Mouse (Mus musculus) left cerebral cortex, postnatal 36 days (tissue): ENCODE data around the gene Jmjd8. TPM values are rescaled to one million over a fixed set of nuclear protein-coding genes. Genes with fewer than 3 reads are reported as not detected.

Experiments used
- DNase-seq, 2 experiments: peaks; one replicate each; pipeline ENCODE4 v3.0.0; 2021 to 2022; ENCODE audit warnings: low spot score in 2 of 2, mixed read lengths in 1 of 2
- intact Hi-C: fragments of 180-260 bp; cut with DNase I; formaldehyde crosslinking; loops from one replicate; pipeline ENCODE4 v1.15.1; 2025
- total RNA-seq, 2 experiments: library from RNA; stranded (reverse); gene quantifications; 2 replicates each; pipeline ENCODE4 v1.2.3; 2021

Gene Jmjd8
- total RNA-seq, 2 experiments from 2014 or later: 54.1 to 58.7 TPM

DNA sequence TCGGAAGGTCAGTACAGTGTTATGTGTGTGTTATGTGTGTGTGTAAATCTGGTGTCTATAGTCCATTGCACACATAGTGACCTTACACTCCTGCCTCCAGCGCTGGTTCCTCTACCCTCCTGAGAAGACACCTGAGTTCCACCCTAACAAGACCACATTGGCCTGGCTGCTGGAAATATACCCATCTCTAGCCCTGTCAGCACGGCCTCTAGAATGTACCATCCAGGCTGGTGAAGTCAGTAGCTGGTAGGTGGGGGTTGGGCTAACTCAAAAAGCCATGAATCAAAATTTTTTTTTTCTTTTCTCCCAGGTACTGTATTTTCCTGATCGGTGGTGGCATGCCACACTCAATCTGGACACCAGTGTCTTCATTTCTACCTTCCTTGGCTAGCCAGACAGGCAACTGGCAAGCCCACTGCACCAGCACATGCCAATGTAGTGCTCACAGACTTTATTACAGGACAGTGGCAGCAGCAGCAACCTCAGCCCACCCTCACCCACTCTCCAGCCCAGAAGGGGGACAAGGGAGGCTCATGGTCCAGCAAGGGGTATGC, 1.6 kb downstream of the Jmjd8 start:
- intact Hi-C loops: no loop called here
- no peak for DNase-seq

DNA sequence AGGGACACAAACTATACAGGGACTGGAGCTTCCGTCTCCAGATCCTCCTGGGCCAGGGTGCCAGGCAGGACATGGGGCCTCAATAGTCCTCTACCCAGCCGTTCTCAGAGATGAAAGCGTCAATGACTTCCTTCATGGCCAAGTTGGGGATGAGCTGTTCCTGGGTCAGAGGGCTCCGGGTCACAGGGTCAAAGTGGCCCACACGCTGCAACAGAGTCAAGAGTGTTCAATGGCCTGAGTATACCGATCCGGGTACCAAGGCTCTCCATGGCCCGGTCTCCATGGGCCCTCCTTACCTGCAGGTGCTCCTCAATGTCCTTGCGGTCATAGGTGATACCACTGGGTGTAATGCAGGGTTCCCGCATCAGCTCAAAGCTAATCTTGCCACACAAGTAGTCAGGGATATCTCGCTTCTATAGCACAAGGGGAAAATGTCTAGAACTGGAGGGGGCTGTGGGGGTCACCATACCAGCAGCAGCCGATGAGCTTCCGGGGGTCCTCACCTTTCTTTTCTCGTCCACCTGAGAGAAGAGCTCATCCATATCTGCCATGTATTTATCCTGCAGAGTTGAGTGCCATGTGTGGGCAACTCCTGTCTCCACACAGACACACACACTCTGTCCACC, 2.3 kb downstream of the Jmjd8 start:
- intact Hi-C loops: no loop called here
- DNase-seq: no peak

DNA sequence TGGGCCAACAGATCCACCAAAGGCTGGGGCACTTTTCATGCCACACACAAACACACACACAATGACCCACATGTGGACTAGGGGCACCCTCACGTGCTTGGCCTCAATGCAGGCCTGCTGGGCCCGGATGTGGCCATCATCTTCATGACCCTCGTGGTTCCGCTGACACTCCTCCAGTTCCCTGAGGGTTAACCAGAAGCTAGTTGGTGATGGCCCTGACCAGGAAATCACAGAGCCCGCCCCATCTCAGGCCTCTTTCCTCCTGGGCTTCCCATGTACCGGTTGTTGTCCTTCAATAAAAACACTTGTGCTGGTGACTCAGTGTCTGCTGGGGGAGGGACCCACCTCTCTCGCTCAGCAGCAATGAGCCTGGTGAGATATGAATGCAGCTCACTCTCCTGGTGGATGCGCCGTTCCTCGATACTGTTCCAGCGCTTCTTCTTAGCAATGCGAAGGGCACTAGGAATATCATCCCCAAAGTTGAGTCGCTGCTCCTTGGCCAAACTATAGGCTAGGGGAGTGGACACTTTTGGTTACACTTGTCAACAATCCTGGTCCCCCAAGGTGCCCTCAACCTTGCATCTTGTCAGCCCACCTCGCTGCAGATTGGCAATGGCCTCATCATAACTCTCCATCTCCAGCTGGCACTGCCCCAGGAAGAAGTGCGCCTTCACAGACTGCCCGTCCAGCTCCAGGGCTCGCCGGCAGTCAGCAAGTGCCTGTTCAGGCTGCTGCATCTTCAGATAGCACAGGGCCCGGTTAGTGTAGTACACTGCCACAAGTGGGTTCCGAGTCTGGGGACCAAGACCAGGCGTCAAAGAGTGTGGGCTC, 3.0 kb downstream of the Jmjd8 start:
- intact Hi-C loops: no loop called here
- no peak for DNase-seq

DNA sequence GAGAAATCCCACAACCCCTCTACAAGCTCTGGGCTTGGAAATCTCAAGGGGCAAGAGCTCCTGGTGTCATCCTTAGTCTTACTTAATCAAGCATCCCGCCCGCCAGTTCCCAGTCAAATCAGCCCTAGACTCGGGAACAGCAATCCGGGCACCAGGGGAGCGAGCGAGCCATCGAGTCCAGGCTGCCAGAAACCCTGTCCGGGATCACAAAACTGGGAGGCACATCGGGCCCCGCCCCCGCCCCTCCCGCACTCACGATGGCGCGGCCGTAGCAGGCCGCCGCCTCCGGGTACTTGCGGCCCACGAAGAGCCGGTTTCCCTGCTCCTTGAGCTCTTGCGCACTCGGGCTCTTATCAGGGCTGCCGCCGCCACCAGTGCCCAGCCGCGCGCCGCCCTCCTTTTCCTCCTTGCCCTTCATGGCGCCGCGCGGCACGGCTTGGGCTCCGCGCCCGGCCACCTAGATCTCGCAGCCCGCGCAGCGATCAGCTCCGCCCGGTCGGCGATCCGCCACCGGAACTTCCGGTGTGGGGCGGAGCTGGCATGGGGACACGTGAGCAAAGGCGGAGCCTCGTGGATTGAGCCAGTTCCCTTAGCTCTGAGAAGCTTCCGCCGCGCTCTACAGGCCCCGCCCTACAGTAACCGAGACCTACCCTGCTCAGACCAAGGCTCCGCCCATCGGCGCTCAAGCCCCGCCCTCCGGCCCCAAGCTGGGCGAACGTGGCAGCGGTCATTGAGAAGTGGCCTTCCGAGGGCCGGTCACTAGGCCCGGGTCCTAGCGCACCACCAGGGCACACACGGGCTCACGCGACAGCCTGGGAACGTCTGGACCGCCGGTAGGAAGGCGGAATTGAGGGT, 4.0 kb downstream of the Jmjd8 start:
- DNase-seq: peak; percentile 98
- intact Hi-C loops: no loop called here

DNA sequence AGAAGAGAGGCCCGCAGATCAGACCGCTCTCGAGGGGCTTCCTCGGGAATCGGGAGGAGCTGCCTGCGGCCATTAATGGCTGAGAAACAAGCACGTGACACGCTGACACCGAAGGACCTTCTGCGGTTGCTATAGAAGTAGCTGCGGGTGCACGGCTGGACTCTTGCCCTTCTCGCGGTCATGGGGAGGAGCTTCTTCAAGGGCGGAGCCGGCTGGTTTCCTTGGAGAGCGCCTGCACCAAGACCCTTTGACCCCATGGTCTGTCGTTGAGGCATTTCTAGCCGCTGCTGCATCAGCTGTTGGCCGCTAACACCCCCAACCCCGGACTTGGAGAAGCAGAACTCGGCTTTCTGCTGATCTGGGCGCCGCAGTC, 4.6 kb downstream of the Jmjd8 start, which contains the start of gene Stub1:
TSS of gene Stub1 (minus strand) at position 114 of the 373 bp plus-strand sequence.
- DNase-seq: peak; percentile 87
- intact Hi-C loops: no loop called here

DNA sequence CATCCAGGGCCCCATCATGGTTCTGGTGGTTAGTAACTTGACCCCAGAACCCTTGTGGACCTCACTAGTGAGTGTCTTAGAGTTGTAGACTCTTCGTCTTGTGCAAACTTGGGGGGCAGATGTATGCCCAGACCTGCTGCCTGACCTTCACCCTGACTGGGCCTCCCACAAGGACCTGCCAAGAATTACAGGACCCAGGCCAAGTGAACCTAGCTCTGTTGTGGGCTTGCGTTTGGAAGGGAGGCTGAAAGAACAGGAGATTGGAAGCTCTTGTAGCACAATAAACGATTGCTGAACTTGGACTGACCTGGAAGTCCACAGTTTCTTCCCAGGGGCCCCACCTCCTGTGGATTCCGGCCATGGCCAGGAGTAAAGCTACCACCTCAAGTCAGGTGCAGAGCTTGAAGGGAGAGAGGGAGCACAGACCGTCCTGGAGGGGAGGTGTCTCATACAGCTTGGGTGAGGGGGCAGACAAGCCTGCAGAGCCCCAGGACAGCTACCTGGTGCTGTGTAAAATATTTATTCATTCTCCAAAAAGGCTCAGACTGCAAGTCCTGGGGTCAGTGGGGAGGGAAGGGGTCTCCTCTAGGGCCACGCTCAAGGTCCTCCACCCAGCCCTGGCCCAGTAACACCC, 5.4 kb downstream of the Jmjd8 start:
- intact Hi-C loops: no loop called here
- DNase-seq: no peak

DNA sequence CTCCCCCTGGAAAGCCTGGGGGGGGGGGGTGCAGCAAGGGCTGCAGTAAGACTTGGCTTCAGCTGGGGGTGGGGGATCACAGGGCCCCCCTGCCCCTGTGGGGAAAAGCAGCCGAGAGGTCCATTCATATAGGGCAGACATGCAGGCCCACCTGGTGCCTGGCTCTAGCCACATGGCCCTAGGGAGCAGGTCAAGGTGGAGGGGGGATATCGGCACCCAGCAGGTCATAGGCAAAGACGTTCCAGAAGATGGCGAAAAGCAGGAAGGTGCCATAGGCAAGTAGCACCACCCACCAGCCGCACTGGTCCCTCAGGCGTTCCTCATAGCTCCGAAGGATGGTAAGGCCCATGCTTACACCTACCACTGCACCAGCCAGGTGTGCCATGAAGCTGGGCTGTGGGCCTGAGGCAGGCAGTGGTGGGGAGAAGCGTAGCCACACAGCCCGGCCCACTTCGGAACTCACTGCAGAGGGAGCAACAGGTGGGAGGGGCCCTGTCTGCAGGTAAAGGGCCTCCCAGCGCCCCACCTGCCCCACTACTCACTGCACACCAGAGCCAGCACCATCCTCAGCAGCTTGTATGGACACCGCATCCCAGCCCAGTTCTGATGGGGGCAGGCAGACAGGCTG, 6.0 kb downstream of the Jmjd8 start:
- intact Hi-C loops: no loop called here

DNA sequence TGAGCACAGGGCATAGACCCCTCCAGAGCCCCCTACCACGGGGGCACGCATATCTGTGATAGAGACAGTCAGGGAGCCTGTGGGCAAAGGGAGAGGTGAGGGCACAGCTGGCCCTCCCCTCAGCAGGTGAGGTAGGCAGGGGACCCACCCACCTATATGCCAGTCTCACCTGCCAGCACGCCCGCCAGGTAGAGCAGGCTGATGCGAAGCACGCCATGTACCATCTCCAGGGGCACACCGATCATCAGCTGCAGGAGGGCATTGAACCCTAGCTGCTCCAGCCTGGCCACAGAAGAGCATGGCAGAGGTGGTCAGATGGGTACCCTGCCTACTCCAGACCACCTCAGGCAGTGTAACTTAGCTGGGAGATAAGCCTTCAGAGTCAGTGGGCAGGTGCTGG, 6.6 kb downstream of the Jmjd8 start:
- intact Hi-C loops: no loop called here
- DNase-seq: no peak

More for the DNA sequence above, 6.0 kb downstream of the Jmjd8 start:
- no peak for DNase-seq

DNA sequence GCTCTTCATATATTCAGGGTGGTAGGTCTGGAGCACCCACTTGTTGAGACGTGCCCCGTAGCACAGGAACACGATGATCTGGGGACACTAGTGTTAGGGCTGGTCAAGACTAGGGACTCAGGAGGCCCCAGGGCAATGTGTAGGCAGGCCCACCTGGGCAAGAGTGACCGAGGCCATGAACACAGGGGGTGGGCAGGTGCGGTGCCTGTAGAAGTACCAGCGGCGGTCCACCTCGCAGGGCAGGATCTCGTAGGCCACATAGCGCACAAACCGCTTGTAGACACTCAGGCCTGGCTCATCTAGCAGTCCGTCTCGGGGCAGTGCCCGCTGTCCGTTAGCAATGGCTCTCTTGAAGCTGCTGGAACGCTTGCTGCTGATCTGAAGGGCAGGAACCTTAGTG, 7.1 kb downstream of the Jmjd8 start:
- intact Hi-C loops: no loop called here
- DNase-seq: no peak

DNA sequence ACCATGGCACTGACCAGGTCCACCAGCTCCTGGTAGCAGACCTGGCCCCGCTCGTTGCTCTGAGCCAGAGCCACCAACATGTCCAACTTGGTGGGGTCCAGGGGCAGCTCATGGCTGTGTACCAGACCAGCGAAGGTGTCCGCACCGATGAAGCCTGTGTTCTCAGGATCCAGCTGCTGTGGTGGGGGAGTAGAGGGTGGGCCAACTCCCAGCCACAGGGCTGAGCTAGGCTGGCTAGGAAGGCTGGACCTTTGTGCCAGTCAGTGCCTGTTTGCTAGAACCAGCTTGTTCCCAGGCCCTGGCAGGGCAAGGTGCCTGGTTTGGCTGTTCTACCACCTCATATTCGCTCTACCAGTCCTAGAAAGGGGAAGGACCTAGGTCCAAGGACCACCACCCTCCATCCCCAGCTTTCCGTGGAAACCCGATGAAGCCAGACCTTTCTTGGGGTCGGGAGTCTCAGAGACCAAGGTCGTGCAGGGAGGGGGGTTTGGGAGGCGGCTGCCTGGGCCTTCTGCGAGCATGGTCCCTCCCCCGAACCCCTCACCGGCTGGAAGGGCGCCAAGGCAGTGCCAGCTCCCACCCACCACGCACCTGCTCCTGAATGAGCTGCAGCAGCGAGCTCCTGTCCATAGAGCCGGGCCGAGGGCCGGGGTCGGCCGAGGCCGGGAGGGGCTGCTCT, 7.9 kb downstream of the Jmjd8 start:
- intact Hi-C loops: no loop called here
- no peak for DNase-seq

DNA sequence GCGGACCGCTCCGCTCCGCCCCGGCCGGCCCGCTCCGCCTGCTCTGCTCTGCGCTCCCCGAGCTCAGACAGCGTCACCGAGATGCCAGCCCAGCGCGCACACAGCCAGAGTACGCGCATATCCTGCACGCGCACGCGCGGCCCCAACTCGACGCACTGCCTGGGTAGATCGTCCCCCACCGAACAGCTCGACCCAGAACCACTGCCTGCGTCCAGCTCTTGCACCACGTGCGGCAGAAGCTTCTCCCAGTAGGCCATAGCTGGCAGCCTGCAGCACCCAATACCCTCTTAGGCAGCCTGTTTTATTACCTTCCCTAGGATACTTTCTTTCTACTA, 8.4 kb downstream of the Jmjd8 start, which contains the start of gene Rhbdl1:
TSS of gene Rhbdl1 (minus strand) at position 220 of the 335 bp plus-strand sequence.
- peak; percentile 86 to 87 for DNase-seq

DNA sequence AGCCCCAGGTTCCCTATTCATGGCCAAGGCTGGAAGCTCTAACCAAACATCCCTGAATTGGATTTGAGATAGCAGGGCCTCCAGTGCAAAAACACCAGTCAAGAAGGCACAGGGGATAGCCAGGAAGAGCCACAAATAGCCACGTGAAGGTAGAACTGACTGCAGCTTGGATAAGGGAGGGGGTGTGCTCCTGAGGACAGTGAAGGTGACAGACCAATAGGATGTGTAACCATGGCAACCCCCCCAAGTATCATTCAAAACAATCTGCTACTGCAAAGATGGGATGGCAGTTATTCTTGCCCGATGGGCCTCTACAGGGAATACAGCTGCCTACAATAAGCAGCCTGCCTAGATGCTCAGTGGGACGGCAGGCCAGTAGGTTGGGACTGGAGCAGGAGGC, 8.9 kb downstream of the Jmjd8 start:
- DNase-seq: no peak
- intact Hi-C loops: no loop called here

More for the DNA sequence above, 8.4 kb downstream of the Jmjd8 start, which contains the start of gene Rhbdl1:
- intact Hi-C loops: no loop called here

DNA sequence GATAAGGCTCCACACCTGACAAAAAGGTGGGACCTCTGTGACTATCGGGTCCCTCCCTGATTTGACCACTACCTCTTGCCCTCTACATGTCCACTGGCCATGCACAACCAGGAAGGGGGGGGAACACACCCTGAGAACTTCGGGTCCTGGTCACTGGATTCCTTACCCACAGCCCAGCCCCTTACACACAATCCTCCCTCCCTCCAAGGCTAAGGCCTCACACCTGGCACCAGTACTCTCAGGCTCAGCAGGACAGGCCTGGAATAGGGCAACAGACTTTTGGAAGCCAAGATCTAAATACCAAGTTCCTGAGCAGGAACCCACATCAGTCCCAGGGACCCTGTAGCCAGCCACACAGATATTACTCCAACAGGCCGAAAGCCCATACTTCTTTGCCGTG, 10.2 kb downstream of the Jmjd8 start:
- no peak for DNase-seq
- intact Hi-C loops: no loop called here

DNA sequence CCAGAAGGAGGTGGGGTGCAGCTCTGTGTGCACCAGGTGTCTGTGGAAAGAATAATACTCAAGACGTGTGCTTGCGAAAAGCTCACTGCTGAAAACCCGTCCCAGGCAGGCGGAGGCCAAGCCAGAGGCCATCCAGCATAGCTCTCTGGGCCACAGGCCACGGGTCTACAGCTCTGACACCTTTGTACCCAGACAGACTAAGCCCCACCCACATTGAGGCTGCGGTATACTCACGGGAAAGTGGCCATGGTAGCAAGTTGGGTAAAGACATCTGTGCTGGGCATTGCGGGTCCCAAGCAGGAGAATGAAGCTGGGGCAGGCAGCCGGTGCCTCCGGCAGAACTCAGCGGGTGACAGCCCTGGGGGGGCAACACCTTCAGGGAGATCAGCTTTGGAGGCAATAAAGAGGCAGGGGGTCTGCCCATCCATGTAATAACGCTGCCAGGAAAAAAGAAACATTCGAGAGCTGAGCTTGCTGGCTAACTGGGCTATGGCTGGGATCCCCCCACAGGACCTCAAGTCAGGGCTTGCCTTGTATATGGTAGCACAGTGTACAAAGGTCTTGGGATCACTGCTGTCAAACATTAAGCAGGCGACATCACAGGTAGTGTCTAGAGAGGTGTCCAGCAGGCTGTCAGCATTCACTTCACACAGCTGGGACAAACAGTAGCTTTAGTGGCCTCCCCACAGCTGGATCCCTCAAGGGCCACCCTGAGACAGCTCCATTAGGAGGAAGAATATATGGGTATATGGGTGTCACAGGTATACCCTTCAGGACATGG, 11.0 kb downstream of the Jmjd8 start:
- intact Hi-C loops: no loop called here

DNA sequence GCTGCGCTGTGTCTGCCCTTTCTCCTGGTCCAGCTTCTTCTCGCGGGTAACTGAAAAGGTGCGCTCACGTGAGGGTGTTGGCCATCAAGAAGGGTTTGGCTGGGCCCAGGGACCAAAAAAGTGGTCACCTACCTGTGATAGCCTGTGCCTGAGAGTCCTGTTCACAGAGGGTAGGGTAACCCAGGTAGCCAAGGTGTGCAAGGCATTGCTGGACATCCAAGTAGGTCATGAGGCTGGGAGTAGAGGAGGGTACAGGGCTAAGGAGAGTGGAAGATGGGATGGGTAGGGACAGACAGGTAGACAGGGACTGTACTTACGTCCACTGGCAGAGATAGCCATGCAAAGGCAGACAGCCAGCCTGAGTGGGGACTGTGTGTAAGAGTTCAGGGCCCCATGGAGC, 11.9 kb downstream of the Jmjd8 start:
- intact Hi-C loops: no loop called here
- no peak for DNase-seq

More for the DNA sequence above, 11.0 kb downstream of the Jmjd8 start:
- DNase-seq: no peak

DNA sequence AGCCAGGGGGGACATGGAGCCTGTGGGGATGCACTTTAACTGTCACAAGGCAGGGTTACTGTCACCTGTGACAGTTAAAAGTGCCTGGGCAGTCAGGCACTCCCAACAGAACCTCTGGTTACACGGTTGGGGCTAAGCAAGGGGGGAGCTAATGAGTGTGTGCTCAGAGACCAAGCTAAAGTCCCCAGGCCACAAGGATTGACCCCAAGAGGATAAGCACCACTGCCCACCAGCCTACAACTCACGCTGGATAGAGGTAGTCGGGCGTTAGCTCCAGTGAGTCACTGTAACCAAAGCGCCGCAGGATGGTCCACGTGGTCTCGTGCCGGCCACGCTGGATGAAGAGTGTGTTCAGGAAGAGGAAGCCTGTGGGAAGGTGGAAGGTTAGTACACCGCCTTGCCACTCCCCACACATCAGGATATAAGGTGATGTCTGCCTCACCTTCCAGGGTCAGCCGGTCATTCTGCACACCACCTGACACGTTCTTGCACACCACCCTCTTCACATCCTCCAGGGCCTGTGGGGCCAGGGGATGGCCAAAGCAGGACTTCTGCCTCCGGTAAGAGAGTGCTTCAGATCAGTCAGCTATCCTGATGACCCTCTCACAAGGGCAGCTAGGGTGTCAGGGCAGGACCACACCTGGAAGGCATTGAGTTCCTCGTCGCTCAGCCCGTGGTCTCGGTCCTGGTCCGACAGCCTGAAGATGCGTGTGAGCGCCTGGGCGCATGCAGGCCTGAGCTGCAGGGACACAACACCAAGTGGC, 12.6 kb downstream of the Jmjd8 start, which contains the start of gene Gm20683:
TSS of gene Gm20683 (minus strand) at position 647 of the 764 bp plus-strand sequence.
- no peak for DNase-seq
- intact Hi-C loops: no loop called here

DNA sequence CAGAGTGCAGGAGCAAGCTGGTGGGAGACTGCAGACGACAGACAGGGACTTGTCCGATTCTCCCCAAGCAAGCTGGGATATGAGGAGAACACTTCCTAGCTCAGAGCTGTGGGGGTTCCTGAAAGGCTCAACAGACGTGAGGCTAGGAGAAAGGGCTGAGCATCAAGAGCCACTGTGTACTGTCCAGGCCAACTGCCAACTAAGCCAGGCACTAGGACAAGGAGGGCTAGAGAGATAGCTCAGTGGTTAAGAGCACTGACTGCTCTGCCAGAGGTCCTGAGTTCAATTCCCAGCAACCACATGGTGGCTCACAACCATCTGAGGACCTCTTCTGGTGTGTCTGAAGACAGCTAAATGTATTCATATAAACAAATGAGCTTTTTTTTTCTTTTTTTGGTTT, 13.8 kb downstream of the Jmjd8 start:
- DNase-seq: no peak
- intact Hi-C loops: no loop called here
